ENCODE assay signal across 9 mouse cellular contexts in genomic region chr10:81134181-81134587, GRCm38 (mm10). TPM values are rescaled to one million over a fixed set of nuclear protein-coding genes. Genes with fewer than 3 reads are reported as not detected.
DNase-seq lines count a peak whose midpoint lies in the region; ATAC-seq and TF ChIP-seq lines count a peak whose summit lies in the region.
"Had no signal": no experiment of that assay in that cellular context is flagged by ENCODE, and none has a peak within 500 bp of the region (broad histone marks: within the 10 kb centered on the region; RNA-seq: fewer than 3 reads in every experiment).

No protein-coding gene starts in this region.

- H3K36me3 ChIP-seq in MEL (ENCODE audit: control insufficient read depth in 1 of 2, insufficient read depth in 2 of 2, low read length in 2 of 2), result peaks cover 0 to 14% of the 10 kb centered on the region in 2 experiments; a peak in 2 of 4 replicates
- no peaks in the 10 kb centered on the region for H3K36me3 ChIP-seq in stomach, embryonic 16.5 days (ENCODE audit: control insufficient read depth, insufficient read depth, low read length)

- TF ChIP-seq EP300 in MEL (IDR thresholded peaks at IDR 0.05; ENCODE audit: low read depth in 1 of 2, low read length in 2 of 2), result peak in 1 of 2 experiments; percentile 32; a peak in 1 of 4 replicates

- ATAC-seq in cerebellum, adult (ENCODE audit: insufficient number of reproducible peaks, low FRiP score, low TSS enrichment), result no peak
- ATAC-seq in stomach, embryonic 16.5 days (ENCODE audit: insufficient read depth, low FRiP score), result no peak
- ATAC-seq: Patski had no signal

- no peak for TF ChIP-seq CTCF in MEL (IDR thresholded peaks at IDR 0.05 in 2 of 3, conservative IDR thresholded peaks at IDR 0.05 in 1 of 3; ENCODE audit: control insufficient read depth in 1 of 3, insufficient read depth in 1 of 3, low read depth in 2 of 3, low read length in 3 of 3, poor library complexity in 1 of 3, severe bottlenecking in 1 of 3)

- H3K4me2 ChIP-seq in stomach, embryonic 16.5 days (ENCODE audit: low read depth, low read length), result peak overlapping the region; percentile 98

- peak overlapping the region; percentile 93 for H3K27ac ChIP-seq in MEL (ENCODE audit: control insufficient read depth, low read depth, low read length)
- H3K27ac ChIP-seq in stomach, embryonic 16.5 days (ENCODE audit: low read length), result peak overlapping the region; percentile 100

- DNase-seq in cerebellum, adult 9-10 months, result peak; percentile 69
- DNase-seq in MEL (ENCODE audit: low read depth, low spot score), result peak; percentile 92
- peak; percentile 58 to 70 for DNase-seq in gastrocnemius, postnatal 36 days
- peak; percentile 91 for DNase-seq in kidney, adult 9 months
- peak; percentile 81 for DNase-seq in lung, postnatal 10 days
- no peak for DNase-seq in frontal cortex, postnatal 25 days (ENCODE audit: low spot score in 2 of 2)

- H3K9ac ChIP-seq in MEL (ENCODE audit: control insufficient read depth, low read depth, low read length, poor library complexity, severe bottlenecking), result peak overlapping the region; percentile 95
- H3K9ac ChIP-seq in stomach, embryonic 16.5 days (ENCODE audit: low read length), result peak overlapping the region; percentile 54; the same call in 1 of the 2 replicates

- 5% methylated on average over 16 of the region's 16 CpGs for WGBS in stomach, embryonic 16.5 days

- TF ChIP-seq RAD21 in MEL (IDR thresholded peaks at IDR 0.05; ENCODE audit: low read depth, low read length), result no peak

- peaks cover 26% of the 10 kb centered on the region for H3K79me2 ChIP-seq in MEL (ENCODE audit: control insufficient read depth, insufficient read depth, low read length, poor library complexity)

- intact Hi-C loops in gastrocnemius, postnatal 36 days (cut with DNase I), result no loop called here

- H3K4me1 ChIP-seq in MEL (ENCODE audit: control insufficient read depth in 1 of 2, insufficient read depth in 2 of 2, low read length in 2 of 2), result peaks cover 6 to 15% of the 10 kb centered on the region in 2 experiments; a peak in 3 of 4 replicates
- peaks cover 34% of the 10 kb centered on the region for H3K4me1 ChIP-seq in stomach, embryonic 16.5 days (ENCODE audit: control insufficient read depth, insufficient read depth, low read length)

- H3K4me3 ChIP-seq in MEL (ENCODE audit: control insufficient read depth in 1 of 2, insufficient read depth in 1 of 2, low read depth in 2 of 2, low read length in 2 of 2), result peak overlapping the region; percentile 61 to 97
- H3K4me3 ChIP-seq in stomach, embryonic 16.5 days (replicated peaks; ENCODE audit: low read length), result peak overlapping the region; percentile 96

- H3K9me3 ChIP-seq in MEL (replicated peaks; ENCODE audit: insufficient read depth, low read length), result no peaks in the 10 kb centered on the region
- no peaks in the 10 kb centered on the region for H3K9me3 ChIP-seq in stomach, embryonic 16.5 days (replicated peaks; ENCODE audit: control insufficient read depth, low read length)

- peak; percentile 28 to 75; a peak in 2 of 4 replicates for TF ChIP-seq POLR2A in MEL (IDR thresholded peaks at IDR 0.05; ENCODE audit: control insufficient read depth in 1 of 2, insufficient read depth in 1 of 2, low read depth in 1 of 2, low read length in 2 of 2, poor library complexity in 1 of 2)

- H3K27me3 ChIP-seq in MEL (ENCODE audit: control insufficient read depth in 1 of 2, insufficient read depth in 2 of 2, low read length in 2 of 2), result no peaks in the 10 kb centered on the region
- H3K27me3 ChIP-seq in stomach, embryonic 16.5 days (ENCODE audit: control insufficient read depth, insufficient read depth, low read length), result no peaks in the 10 kb centered on the region; the same call in 1 of the 2 replicates
- H3K27me3 ChIP-seq: Patski had no signal

TF ChIP-seq in MEL, 35 proteins besides CTCF, POLR2A, EP300 and RAD21 (continues in another document):
- TF ChIP-seq POLR2AphosphoS2 (IDR thresholded peaks at IDR 0.05; ENCODE audit: low read length), result peak; percentile 51; the same call in 1 of the 2 replicates
- TF ChIP-seq MAZ (IDR thresholded peaks at IDR 0.05; ENCODE audit: low read depth, low read length), result peak; percentile 92
- TF ChIP-seq MAX (IDR thresholded peaks at IDR 0.05; ENCODE audit: low read length), result peak; percentile 88
- TF ChIP-seq GABPA (IDR thresholded peaks at IDR 0.05; ENCODE audit: low read depth, low read length), result no peak
- peak; percentile 94 for TF ChIP-seq ELF1 (IDR thresholded peaks at IDR 0.05; ENCODE audit: low read depth, low read length)
- no peak for TF ChIP-seq TAL1 (IDR thresholded peaks at IDR 0.05; ENCODE audit: low read length)
- 0 out of 2 replicates have a peak, but pooled peaks have one; percentile 33 for TF ChIP-seq E2F4 (IDR thresholded peaks at IDR 0.05; ENCODE audit: borderline replicate concordance, low read depth, low read length)
- no peak for TF ChIP-seq MEF2A (IDR thresholded peaks at IDR 0.05; ENCODE audit: extremely low read depth, insufficient replicate concordance, low read depth, low read length, poor library complexity, severe bottlenecking)
- TF ChIP-seq BHLHE40 (IDR thresholded peaks at IDR 0.05; ENCODE audit: borderline replicate concordance, low read depth, low read length), result peak; percentile 95
- TF ChIP-seq HCFC1 (IDR thresholded peaks at IDR 0.05; ENCODE audit: low read depth, low read length), result peak; percentile 73
- peak; percentile 61; the same call in 1 of the 2 replicates for TF ChIP-seq ZMIZ1 (IDR thresholded peaks at IDR 0.05; ENCODE audit: low read depth, low read length)
- peak; percentile 74 for TF ChIP-seq NELFE (IDR thresholded peaks at IDR 0.05; ENCODE audit: low read depth, low read length)
- peak; percentile 81 for TF ChIP-seq SIN3A (IDR thresholded peaks at IDR 0.05; ENCODE audit: low read length)
- no peak for TF ChIP-seq ZNF384 (IDR thresholded peaks at IDR 0.05; ENCODE audit: low read depth, low read length)
- TF ChIP-seq USF2 (IDR thresholded peaks at IDR 0.05; ENCODE audit: borderline replicate concordance in 1 of 2, insufficient read depth in 1 of 2, low read depth in 1 of 2, low read length in 2 of 2), result peak in 1 of 2 experiments; percentile 54; a peak in 1 of 4 replicates
- TF ChIP-seq JUND (IDR thresholded peaks at IDR 0.05; ENCODE audit: low read depth, low read length), result no peak
- TF ChIP-seq SMC3 (IDR thresholded peaks at IDR 0.05; ENCODE audit: low read depth, low read length), result no peak
- TF ChIP-seq USF1 (IDR thresholded peaks at IDR 0.05; ENCODE audit: low read depth, low read length), result peak; percentile 94
- peak; percentile 69 for TF ChIP-seq ETS1 (IDR thresholded peaks at IDR 0.05; ENCODE audit: low read depth, low read length)
- TF ChIP-seq TCF12 (IDR thresholded peaks at IDR 0.05; ENCODE audit: low read depth, low read length), result peak; percentile 14; the same call in 1 of the 2 replicates
- TF ChIP-seq KAT2A (conservative IDR thresholded peaks at IDR 0.05; ENCODE audit: low read depth, low read length), result no peak; the same call in 1 of the 2 replicates
- no peak for TF ChIP-seq POLR2AphosphoS5 (IDR thresholded peaks at IDR 0.05; ENCODE audit: borderline replicate concordance, low read depth, low read length)
- no peak for TF ChIP-seq MAFK (IDR thresholded peaks at IDR 0.05; ENCODE audit: borderline replicate concordance, low read depth, low read length)
- peak; percentile 95 for TF ChIP-seq MXI1 (IDR thresholded peaks at IDR 0.05; ENCODE audit: low read depth, low read length)
- no peak for TF ChIP-seq UBTF (IDR thresholded peaks at IDR 0.05; ENCODE audit: borderline replicate concordance, insufficient read depth, low read depth, low read length)
- no peak for TF ChIP-seq RCOR1 (IDR thresholded peaks at IDR 0.05; ENCODE audit: low read depth, low read length)
- no peak for TF ChIP-seq MYB (IDR thresholded peaks at IDR 0.05; ENCODE audit: low read depth, low read length)
- TF ChIP-seq CHD1 (IDR thresholded peaks at IDR 0.05; ENCODE audit: low read depth, low read length), result no peak
- TF ChIP-seq CHD2 (IDR thresholded peaks at IDR 0.05; ENCODE audit: low read length), result no peak
- TF ChIP-seq MYC (IDR thresholded peaks at IDR 0.05; ENCODE audit: low read depth, low read length), result peak; percentile 80

RNA-seq across cellular contexts. Expression of gene Zbtb7a, which starts 0.8 kb away (rescaled TPM):
- 23.8 and 25.3 TPM in 2 replicates for total RNA-seq in MEL (2012; rRNA removed)
- polyA plus RNA-seq in MEL (2012; ENCODE audit: insufficient read depth in 1 of 2, insufficient read length in 2 of 2, low read depth in 1 of 2, low replicate concordance in 2 of 2, missing spikeins in 1 of 2), result 10 to 100 TPM; 40.6 to 45.4 TPM
- total RNA-seq in gastrocnemius, postnatal 36 days (2021), result 10 to 100 TPM; 22.4 to 27.8 TPM
- 36.6 and 47.4 TPM in 2 replicates for polyA plus RNA-seq in stomach, embryonic 16.5 days (2015; fragmentation: Nextera tagmentation; extraction: Ambion mirVana)

RNA-seq across cellular contexts. Expression of gene Map2k2, which starts 28.5 kb away (rescaled TPM):
- 147 and 152 TPM in 2 replicates for total RNA-seq in MEL (2012; rRNA removed)
- 100 to 1,000 TPM in 1 of 2 experiments, not detected in 1; 212 TPM for polyA plus RNA-seq in MEL (2012; ENCODE audit: insufficient read depth in 1 of 2, insufficient read length in 2 of 2, low read depth in 1 of 2, low replicate concordance in 2 of 2, missing spikeins in 1 of 2)
- total RNA-seq in gastrocnemius, postnatal 36 days (2021), result 100 to 1,000 TPM; 160 to 174 TPM
- 143 and 145 TPM in 2 replicates for polyA plus RNA-seq in stomach, embryonic 16.5 days (2015; fragmentation: Nextera tagmentation; extraction: Ambion mirVana)

RNA-seq across cellular contexts. Expression of gene Pias4, which starts 33.5 kb away (rescaled TPM):
- total RNA-seq in MEL (2012; rRNA removed), result 19.5 and 21.0 TPM in 2 replicates
- polyA plus RNA-seq in MEL (2012; ENCODE audit: insufficient read depth in 1 of 2, insufficient read length in 2 of 2, low read depth in 1 of 2, low replicate concordance in 2 of 2, missing spikeins in 1 of 2), result 10 to 100 TPM in 1 of 2 experiments, not detected in 1; 40.4 TPM
- total RNA-seq in gastrocnemius, postnatal 36 days (2021), result 10 to 100 TPM; 14.0 to 16.3 TPM
- 34.8 and 35.8 TPM in 2 replicates for polyA plus RNA-seq in stomach, embryonic 16.5 days (2015; fragmentation: Nextera tagmentation; extraction: Ambion mirVana)

RNA-seq across cellular contexts. Expression of gene Creb3l3, which starts 35.5 kb away (rescaled TPM):
- not detected in 2 replicates for total RNA-seq in MEL (2012; rRNA removed)
- polyA plus RNA-seq in MEL (2012; ENCODE audit: insufficient read depth in 1 of 2, insufficient read length in 2 of 2, low read depth in 1 of 2, low replicate concordance in 2 of 2, missing spikeins in 1 of 2), result under 1 TPM in 1 of 2 experiments, not detected in 1; 0.35 TPM
- under 1 TPM in 1 of 2 experiments, not detected in 1; 0.23 TPM for total RNA-seq in gastrocnemius, postnatal 36 days (2021)
- polyA plus RNA-seq in stomach, embryonic 16.5 days (2015; fragmentation: Nextera tagmentation; extraction: Ambion mirVana), result 14.5 and 18.9 TPM in 2 replicates

RNA-seq across cellular contexts. Expression of gene Eef2, which starts 42.2 kb away (rescaled TPM):
- 2,850 and 2,863 TPM in 2 replicates for total RNA-seq in MEL (2012; rRNA removed)
- 1,000 to 10,000 TPM; 3,442 to 4,586 TPM for polyA plus RNA-seq in MEL (2012; ENCODE audit: insufficient read depth in 1 of 2, insufficient read length in 2 of 2, low read depth in 1 of 2, low replicate concordance in 2 of 2, missing spikeins in 1 of 2)
- 100 to 1,000 TPM; 880 to 957 TPM for total RNA-seq in gastrocnemius, postnatal 36 days (2021)
- polyA plus RNA-seq in stomach, embryonic 16.5 days (2015; fragmentation: Nextera tagmentation; extraction: Ambion mirVana), result 533 and 575 TPM in 2 replicates

Comparison
In these comparisons a context has a peak if more than half of its experiments do, and no peak if none do; other contexts are left out.
1. DNase-seq: peak in cerebellum, adult 9-10 months (single experiment), MEL (single experiment), gastrocnemius, postnatal 36 days (2 of 2), kidney, adult 9 months (single experiment) and lung, postnatal 10 days (single experiment); none in frontal cortex, postnatal 25 days (0 of 2).